Mouse (Mus musculus) kidney, adult 8-10 months (tissue): Measurements from ENCODE around the gene H2-Oa.
A peak's percentile ranks its signal among the peaks of the same experiment; 100 is the strongest.

ENCODE experiments used
- DNase-seq, 2 experiments: peaks; one replicate each; pipeline ENCODE4 v3.0.0; 2022

Gene H2-Oa

GRCm38 (mm10) chr17:34092197-34092875 lies at the start of gene H2-Oa:
Gene H2-Oa, plus strand, starts transcription at chr17:34092340.
- no peak for DNase-seq

DNA sequence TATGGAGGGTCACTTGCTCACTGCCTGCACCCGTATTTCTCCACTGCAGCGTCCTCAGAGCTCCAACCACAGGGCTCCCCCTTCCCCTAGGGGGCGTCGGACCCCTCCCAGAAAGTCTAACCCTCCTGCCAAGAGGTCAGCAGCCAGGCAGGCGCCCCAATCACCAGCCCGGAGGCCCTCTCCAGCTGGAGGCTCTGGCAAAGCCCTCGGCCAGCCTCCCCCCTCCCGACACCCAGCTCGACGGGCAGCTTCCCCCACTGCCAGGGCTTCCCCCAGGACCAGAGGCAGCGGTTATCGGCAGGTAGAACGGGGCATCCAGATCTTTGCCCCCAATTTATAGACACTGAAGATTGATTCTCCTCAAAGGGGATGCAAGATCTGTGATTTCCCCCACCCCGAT lies 46.2 kb upstream of the H2-Oa start:
- DNase-seq = no peak

DNA sequence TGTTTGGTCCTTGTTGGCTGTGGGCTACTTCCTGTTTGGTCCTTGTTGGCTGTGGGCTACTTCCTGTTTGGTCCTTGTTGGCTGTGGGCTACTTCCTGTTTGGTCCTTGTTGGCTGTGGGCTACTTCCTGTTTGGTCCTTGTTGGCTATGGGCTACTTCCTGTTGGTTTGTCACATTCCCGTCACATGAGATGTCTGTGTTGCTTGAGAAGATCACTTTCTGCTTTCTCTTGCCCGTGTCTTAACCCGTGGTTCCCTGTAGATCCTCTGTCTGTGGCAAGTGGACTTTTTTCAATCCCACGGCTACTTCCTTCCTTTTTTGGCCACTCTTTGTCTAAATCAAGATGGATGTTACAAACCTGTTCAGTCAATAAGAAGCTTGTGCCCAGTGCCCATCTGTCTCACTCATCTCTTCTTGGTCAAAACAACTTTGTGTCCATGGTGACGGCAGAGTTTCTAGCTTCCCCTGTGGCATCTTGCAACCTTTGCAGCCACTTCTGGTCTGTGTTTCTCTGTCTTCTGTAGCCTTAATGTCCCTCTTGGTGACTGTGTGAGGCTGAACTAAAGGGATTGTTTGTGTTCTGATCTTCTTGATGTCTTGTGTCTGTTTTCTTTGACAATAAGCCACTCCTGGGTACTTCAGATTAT lies 44.6 kb upstream of the H2-Oa start:
- no peak for DNase-seq

DNA sequence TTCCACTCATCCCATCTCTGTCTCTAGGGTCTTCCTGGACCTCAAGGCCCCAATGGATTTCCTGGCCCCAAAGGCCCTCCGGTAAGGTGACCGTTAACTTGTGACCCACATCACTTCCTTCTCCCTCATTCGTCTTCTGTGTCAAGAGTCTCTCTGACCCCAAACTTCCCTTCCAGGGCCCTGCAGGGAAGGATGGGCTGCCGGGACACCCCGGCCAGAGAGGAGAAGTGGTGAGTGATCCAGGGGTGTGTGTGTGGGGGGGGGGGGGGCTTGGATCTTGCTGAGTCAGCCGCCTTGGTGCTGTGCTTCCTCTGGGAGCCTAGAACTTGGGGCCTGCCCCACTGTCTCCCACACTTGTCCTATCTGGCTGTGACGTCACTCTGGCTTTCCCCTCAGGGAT lies 34.9 kb upstream of the H2-Oa start:
- DNase-seq = no peak

GRCm38 (mm10) chr17:34068864-34069263 lies 23.3 kb upstream of the H2-Oa start:
- DNase-seq = no peak

GRCm38 (mm10) chr17:34072091-34072490 lies 20.0 kb upstream of the H2-Oa start:
- no peak for DNase-seq

GRCm38 (mm10) chr17:34075271-34075670 lies 16.9 kb upstream of the H2-Oa start:
- peak; percentile 41 to 85 for DNase-seq

DNA sequence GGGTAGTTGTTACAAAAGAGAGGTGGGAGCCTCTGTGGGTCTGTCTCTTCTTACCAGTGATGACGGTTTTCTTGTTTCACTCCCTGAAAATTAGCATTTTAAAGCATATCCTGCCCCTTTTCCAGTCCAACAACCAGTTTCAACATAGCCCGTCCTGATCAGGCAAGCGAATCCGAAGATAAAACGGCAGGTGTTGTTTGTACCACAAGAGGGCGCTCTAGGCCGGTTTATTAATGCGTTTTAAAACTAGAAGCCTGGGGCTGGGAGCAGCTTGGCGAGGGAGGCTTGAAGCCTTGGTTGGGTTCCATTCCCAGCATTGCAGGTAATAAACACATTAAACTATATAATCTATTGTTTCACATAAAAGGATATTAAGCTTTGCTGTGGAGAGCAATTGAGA lies 14.6 kb upstream of the H2-Oa start:
- peak; percentile 51 to 79 for DNase-seq

- DNase-seq = no peak
Observed at GRCm38 (mm10) chr17:34078148-34078547, 14.0 kb upstream of the H2-Oa start.

- no peak for DNase-seq
Observed at GRCm38 (mm10) chr17:34079002-34079401, 13.1 kb upstream of the H2-Oa start.

DNA sequence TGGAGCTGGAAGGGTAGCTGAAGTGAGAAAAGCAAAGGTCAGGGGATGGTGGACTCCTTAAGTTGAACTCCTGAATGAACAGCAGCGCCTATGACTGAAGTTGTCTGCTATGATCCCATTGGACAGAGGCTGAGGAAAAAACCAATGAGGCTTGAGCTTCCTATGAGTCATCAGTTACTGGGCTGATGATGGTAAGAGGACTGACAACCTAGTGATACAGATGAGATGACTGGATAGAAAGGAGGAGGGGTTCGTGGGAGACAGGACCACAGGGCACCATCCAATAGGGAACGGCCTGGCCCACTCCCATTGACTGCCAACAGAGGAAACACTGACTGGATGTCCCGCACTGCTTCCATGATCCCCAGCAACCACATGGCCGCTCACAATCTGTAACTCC lies 12.5 kb upstream of the H2-Oa start:
- peak in 1 of 2 experiments; percentile 64 for DNase-seq

DNA sequence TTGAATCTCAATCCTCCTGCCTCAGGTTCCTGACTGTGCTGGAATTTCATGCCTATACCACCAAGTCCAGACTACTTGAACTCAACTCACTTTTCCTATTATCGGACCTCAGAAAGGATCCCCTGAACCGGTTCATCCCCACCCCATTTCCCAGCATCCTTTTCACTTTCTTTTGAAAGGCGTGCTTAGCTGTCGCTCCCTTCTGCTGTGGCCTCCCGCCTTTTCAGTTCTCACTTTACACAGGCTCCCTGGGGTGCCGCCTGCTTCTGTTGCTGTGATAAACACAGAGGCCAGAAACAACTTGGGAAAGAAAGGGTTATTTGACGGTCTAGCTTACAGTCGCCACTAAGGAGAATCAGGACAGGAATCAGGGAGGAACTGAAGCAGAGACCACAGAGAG lies 9.0 kb upstream of the H2-Oa start:
- DNase-seq = no peak

DNA sequence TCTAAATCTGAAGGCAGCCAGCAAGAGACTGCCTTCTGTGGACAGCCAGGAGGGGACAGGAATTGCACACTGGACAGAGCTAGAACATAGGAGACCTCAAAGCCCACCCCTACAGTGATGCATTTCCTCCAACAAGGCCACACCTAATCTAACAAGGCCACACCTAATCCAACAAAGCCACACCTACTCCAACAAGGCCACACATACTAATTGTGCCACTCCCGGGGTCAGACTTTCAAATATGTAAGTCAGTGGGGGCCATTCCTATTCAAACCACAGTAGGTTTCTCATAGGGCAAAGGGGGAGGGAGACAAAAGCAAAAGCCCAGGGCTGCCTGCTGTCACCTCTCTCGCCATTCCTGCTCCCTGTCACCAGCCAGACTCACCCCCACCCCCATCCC lies 4.8 kb upstream of the H2-Oa start:
- no peak for DNase-seq

- no peak for DNase-seq
Observed at GRCm38 (mm10) chr17:34088124-34088523, 4.0 kb upstream of the H2-Oa start.

DNA sequence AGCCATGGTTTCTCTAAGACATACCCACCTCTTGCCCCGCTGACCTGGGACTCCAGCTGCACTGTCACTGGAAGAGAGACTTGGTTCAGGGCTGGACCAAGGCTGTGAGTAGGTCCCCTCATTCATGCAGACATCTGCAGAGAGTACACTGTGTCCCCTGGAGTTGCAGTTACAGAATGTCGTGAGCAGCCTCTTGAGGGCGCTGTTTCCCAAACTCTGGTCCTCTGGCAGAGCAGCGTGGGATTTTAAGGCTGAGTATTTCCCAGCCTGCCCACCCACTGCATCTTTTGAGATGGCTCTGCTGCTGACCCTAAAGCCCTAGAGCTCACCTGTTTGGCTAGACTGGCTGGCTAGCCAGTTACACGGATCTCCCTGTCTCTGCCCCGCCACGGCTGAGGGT lies 1.2 kb upstream of the H2-Oa start:
- DNase-seq = no peak

- no peak for DNase-seq
Observed at GRCm38 (mm10) chr17:34093199-34093874, 1.2 kb downstream of the H2-Oa start.

DNA sequence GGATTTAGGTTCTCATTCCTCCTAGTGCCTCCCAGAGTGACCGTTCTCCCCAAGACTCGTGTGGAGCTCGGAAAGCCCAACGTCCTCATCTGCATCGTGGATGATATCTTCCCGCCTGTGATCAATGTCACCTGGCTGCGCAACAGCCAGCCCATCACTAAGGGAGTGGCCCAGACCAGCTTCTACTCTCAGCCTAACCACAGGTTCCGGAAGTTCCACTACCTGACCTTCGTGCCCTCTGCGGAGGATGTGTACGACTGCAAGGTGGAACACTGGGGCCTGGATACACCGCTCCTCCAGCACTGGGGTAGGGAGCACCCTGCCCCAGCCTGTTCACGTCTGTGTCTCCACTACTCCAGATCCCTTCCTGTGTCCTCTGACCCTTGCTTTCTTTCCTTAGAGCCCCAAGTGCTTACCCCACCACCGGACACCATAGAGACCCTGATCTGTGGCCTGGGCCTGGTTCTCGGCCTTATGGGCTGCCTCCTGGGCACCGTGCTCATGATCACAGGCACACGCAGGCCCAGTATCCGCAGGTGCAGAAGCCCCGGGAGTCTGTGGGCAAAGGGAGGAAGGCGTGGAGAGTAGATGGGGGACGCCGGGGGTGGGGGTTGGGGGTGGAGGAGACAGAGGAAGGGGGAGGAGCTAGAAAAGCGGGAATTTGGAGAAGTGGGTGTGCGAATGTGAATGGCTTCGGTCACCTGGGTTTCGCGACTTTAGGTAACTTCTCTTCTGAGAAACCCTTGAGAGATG lies 2.3 kb downstream of the H2-Oa start:
- DNase-seq = no peak

GRCm38 (mm10) chr17:34096497-34097010 lies 4.4 kb downstream of the H2-Oa start:
- DNase-seq = no peak

DNA sequence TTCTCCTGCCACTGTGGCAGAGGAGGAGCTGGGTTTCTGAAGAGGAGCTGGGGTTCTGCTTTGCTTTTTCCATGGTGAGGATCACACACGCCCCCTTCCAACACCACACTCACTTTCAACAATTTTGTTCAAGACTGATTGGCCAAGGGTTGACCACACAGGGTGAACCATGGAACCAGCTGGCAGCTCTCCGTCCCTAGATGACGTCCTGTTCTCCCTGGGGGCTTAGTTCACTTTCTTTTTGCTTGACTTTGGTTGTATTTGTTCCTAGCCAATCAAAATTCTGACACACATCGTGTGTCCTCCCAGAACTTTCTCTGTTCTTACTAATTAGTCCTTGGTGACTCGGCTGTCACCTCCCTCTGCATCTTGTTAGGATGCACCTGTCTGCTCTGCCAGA lies 5.1 kb downstream of the H2-Oa start:
- no peak for DNase-seq

DNA sequence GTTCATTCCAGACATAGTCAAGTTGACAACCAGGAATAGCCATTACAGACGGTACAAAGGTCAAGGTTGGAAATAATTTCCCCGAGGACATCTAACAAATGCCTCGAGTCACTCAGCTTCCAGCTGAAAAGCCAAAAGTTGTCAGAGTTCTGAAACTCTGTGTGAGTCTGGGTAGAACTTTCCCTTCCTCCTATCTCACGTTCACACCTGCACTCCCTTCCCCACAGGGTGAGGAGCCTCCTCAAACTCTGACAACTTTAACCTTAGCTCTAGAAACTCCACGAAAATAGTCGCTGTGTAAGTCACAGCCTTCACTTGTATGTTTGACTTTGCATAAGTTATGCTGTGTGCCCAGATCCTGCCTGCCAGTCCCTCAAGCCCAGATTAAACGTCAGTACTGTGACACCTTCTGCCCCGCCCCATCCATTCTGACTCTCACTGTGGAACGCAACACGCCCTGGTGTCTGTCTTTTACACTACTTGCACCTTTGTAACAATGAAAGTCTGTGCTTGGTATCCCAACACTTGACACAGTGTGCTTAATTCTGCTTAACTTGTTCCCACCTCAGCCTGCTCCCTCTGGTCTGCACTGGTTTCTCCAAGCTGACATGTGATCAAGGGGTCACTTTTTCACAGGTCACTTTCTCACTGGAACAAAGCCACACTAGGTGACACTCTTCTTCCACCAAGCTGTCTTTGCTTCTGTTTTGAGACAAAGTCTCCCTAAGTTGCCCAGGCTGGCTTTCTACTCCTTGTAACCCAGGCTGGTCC lies 6.8 kb downstream of the H2-Oa start:
- no peak for DNase-seq

- DNase-seq = peak in 1 of 2 experiments; percentile 54
Observed at GRCm38 (mm10) chr17:34099531-34099930, 7.4 kb downstream of the H2-Oa start.

DNA sequence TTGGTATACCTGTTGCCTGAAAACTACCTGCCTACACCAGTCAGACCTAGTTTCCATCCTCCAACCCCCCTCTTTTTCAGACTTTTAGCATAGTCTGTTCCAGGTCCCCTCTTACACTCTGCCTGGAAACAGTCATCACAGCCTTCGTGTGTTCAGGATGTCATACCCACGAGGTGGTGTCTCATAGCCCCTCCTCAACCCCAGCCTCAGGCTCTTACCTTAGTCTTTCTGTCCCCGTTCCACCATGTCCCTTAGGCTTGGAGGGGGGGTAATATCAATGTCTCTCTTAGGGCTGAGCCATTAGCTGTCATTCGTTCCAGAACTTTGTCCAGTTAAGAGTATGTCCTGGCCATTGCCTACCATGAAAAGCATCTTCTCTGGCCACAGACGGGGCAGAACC lies 9.0 kb downstream of the H2-Oa start:
- DNase-seq = no peak
